Mouse (Mus musculus) forelimb bud, embryonic 11.5 days (tissue): ENCODE data around the gene Ank.
"Not testable (repeated sequence)": the region's sequence is repeated elsewhere in the genome, so short reads cannot be mapped to it uniquely, and the experiment has no call there.

Source experiments
- DNase-seq: peaks from one replicate; pipeline ENCODE4 v3.0.0-alpha.2; 2012; ENCODE audit warnings: low read depth, low spot score

Ank gene

GRCm38 (mm10) chr15:27467081-27467491, 609 bp downstream of the Ank start:
- DNase-seq, result no peak

DNA sequence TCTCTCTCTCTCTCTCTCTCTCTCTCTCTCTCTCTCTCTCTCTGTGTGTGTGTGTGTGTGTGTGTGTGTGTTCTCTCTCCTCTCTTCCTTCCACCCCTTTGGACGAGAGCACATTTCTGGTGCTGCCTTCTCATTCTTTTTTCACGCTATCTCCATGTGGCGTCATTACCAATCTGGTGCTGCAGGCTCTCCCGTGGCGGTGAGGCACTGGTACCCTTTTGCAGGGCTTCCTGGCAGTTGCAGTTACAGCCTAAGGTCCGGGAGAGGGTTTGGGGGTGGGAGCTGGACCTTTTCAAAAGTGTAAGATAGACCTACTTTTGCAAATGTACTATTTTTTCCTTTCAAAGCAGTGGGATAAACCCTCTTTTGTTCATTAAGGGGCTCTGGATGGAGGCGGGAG, 1.2 kb downstream of the Ank start:
- DNase-seq, result no peak

DNA sequence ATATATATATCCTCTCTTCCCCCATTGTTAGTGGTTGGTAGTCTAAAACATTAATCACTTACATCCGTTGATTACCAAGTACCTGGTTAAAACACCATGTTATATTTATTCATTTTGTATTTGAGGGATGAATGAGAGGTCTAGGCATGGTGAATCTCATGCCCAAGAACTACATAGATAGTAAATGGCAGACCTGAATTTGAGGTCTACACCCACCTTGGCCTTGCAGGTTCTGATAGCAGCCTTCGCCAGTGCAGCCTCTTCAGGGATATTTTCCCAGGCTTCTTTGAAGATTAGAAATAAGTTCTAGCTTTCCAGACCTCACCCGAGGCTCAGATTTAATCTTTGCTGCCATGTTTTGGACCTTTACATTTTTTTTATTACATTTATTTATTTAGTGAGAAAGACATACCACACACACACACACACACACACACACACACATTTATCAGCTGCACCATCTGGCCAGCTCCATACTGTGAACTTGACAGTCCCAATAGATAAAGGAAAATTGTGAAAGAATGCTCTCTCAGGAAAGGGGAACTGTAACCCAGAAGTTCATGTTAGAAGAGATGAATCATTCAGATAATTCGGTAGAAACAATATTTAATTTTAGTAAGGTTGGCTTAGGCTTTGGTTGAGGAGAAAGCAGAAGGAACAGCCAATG, 2.5 kb downstream of the Ank start:
- DNase-seq, result no peak

DNA sequence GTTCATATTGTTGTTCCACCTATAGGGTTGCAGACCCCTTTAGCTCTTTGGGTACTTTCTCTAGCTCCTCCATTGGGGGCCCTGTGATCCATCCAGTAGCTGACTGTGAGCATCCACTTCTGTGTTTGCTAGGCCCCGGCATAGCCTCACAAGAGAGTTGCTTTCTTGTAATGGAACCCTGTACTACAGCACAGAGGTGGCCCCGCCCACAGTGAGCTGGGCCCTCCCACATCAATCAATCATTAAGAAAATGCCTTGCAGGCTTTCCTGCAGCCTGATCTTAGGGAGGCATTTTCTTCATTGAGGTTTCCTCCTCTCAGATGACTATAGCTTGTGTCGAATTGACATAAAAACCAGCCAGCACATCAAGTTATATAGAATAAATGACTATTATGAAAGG, 3.9 kb downstream of the Ank start:
- not testable (repeated sequence) for DNase-seq

- DNase-seq, result no peak
Measured at GRCm38 (mm10) chr15:27472315-27472714, 5.8 kb downstream of the Ank start.

DNA sequence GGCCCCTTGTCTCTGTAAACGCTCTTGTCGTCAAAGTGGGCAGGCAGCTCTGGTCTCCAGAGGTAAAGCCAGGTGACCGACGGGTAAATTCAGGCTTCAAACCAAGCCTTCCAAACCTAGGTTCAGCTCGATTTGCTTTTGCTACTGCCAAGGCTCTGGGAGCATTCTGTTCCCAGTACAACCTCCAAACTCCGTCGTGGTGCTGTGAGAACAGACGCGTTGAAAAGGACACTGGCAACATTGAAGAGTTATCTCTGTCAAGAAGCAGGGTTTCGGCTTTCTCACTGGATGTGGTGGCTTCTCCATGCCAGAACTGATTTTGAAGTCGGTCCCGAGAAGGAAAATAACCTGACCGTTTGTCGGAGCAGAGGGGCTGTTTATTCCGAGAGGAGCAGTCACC, 9.5 kb downstream of the Ank start:
- no peak for DNase-seq

DNA sequence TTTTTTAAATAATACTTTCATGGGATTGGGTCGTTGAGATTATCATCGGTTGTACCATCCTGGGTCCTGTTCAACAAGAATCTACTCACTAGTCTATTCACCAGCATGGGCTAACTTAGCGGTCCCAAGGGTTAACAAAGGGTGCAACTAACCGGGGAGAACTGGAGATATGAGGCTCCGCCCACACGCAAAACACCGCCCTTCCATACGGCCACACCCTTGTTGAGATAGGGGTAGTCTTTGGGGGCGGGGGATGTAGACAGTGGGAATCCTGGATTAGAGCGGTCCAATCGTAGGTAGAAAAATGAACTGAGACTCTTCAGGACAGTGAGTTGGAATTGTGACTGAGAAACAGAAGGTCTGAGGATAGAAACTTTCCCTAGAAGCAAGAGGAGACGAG, 10.2 kb downstream of the Ank start:
- no peak for DNase-seq

GRCm38 (mm10) chr15:27477159-27477558, 10.7 kb downstream of the Ank start:
- no peak for DNase-seq

DNA sequence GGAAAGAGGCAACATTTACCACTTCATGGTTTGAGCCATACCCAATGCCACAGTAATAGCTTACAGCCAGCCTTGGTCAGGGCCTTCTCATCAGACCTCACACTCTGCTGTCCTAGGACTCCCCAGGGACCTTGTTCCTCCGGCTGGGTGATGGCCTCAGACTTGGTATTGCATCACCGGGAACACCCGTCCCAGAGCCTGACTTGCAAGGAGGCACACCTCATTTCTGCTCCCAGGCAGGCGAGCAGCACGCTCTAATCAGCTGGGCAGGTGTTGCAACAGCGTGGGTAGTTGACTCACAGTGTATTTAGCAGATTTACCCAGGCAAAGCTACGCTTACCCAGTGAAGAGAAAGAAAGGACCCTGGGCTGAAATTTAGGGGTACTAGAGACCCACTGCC, 11.2 kb downstream of the Ank start:
- DNase-seq, result no peak

- DNase-seq, result no peak
Measured at GRCm38 (mm10) chr15:27480333-27481015, 14.0 kb downstream of the Ank start.

- no peak for DNase-seq
Measured at GRCm38 (mm10) chr15:27481956-27482355, 15.5 kb downstream of the Ank start.

GRCm38 (mm10) chr15:27483183-27483582, 16.7 kb downstream of the Ank start:
- no peak for DNase-seq

DNA sequence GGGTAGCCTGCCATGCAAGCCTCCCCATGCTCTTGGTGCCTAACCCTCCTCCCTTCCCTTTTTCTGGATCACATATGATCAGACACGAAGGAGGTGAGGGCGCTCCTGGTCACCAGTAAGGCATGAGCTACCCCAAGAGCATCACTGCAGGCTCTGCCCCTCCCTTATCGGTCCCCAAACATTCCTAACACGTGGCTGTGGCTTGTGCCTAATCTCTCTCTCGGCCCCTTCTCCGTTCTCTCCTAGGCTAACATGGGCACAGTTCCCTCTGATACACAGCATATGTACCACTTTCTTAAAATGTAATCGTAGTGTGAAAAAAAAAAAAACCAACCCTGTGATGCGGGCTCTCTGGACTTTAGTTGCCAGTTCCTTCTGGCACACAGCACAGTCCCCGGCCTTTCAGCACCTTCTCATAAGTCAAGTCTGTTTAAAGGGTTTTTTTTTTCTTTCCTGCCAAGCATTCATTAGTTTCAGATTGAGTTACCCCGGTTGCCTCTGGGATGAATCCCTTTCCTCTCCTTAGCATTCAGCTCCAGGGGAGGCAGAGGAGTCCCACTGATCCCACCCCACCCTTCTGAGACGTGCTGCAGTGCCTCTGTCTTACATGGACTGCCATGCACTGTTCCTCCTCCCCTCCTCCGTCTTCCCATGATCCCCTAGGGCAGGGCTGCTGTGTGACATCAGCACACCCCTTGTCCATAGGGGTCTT, 19.2 kb downstream of the Ank start:
- DNase-seq, result no peak

- DNase-seq, result no peak
Measured at GRCm38 (mm10) chr15:27486279-27486618, 19.8 kb downstream of the Ank start.

DNA sequence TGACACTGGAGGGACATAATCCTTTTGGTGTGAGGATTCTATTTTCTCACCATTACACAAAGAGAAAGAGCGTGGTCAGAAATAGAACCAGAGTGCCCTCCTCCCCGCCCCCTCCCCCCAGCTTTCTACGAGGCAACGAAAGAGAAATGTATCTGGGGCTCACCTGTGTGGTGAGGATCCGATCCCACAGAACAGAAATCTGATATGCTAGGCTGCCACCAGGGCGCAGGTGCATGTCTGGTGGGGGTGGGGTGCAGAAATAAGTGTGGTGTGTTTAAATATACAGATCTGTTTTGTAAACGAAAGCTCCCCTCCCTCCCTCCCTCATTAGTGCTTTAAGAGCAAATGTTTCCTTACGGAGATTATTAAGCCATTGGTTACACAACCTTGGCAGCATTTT, 20.6 kb downstream of the Ank start:
- no peak for DNase-seq

DNA sequence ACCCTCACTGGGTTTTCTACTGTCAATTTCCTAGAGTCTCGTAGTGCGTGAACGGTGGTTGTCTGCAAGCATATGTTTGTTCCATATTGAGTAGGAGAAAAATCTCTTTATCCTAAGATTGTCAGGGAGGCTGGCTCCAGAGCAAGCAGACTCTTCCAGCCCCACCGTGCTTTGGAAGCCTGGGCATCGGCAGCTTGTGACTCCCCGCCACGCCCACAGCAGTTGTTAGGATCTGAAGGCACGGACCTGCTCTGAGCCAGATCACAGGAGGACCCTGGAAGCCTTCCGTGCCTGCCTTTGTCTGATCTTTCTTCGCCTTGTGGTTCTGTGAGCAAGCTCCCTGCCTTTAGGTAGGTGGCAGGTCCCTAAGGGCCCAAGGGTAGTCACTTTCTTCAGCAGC, 21.6 kb downstream of the Ank start:
- DNase-seq, result no peak

GRCm38 (mm10) chr15:27490676-27491075, 24.2 kb downstream of the Ank start:
- no peak for DNase-seq

GRCm38 (mm10) chr15:27491425-27492070, 25.1 kb downstream of the Ank start:
- DNase-seq, result no peak

DNA sequence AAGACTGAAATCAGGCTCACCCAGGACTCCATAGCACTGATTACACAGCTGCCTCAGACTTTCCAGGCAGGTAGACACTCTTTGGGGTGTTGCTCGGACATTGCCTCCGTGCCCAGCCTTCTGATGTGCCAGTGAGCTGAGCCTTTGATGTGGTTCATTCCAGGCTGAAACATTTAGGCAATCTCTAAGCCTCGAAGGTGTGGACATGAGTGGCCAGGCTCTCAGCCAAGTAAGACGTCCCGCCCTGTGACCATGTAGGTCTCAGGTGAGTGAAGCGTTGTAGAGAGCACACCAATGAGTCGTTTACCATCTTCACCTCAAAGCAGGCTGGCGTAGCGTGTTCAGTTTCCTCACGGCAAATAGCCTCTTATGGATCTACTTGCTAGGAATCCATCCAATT, 25.7 kb downstream of the Ank start:
- DNase-seq, result no peak

GRCm38 (mm10) chr15:27492734-27493133, 26.3 kb downstream of the Ank start:
- DNase-seq, result no peak

DNA sequence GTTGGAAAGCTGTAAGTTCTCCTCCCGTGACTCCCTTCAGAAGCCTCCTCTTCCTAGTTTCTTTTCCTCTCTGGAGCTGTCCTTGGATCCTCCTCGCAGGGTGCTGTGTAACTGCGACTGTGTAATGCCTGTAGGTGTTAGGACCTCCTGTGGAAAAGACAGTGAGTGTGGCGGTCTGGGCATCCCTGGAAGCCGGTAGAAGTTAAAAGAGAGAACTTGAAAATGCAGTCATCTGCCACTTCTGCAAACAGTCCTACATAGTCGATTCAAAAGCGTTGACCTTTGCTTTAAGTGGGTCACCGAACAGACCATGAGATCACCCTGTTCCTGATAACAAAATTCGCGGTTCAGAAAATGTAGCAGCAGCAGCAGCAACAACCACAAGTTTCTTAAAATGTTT, 27.0 kb downstream of the Ank start:
- DNase-seq, result no peak

GRCm38 (mm10) chr15:27495981-27496401, 29.5 kb downstream of the Ank start:
- DNase-seq, result no peak
